In the genomic region with DNA sequence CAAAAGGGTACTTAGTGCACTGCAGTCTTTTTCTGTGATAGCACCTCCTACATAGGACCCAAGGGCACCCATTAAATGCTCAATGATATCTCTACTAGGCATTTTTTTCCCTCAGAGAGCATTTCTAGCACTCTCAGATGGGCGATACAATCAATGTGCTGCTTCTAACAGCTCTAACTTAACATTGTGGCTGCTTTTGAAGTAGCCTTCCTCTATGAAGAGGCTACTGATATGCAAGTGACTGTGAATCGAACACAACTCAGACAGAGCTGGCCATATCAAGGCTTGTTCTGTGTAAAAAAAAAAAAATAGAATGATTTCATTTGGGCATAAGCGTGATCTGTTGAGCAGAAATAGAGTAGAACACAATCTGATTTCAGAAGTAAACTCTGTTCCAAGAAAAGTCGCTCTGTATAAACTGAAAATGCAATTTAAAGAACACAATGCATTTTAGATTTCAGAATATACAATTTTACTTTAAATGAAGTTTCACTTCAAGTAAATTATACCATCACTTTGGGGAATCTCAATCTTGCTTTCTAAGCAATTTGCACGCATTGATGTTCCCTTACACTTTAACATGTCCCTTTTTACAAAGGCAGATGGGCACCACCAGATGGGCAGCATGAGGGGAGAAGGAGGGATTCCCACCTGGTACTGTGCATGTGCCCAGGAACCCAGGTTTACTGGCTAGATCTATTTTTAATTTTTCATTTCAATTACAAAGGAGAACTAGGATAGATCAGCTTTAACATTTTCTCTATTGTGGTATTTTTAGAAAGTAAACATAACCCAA, we compare ENCODE assay signal across 11 mouse cellular contexts.
DNase-seq lines count a peak whose midpoint lies in the region.
"Had no signal": no experiment of that assay in that cellular context is flagged by ENCODE, and none has a peak within 500 bp of the region (broad histone marks: within the 10 kb centered on the region; RNA-seq: fewer than 3 reads in every experiment).

No protein-coding gene starts in this region.

- DNase-seq in right cerebral cortex, postnatal 14 days = peak; percentile 16
- DNase-seq in right cerebral cortex, adult 18-20 months = no peak
- peak; percentile 77 for DNase-seq in cerebellum, adult 8-10 months
- DNase-seq in layer of hippocampus, adult 11-12 months (ENCODE audit: low spot score) = peak; percentile 65
- DNase-seq in telencephalon, adult 2 months (ENCODE audit: low read depth, low spot score) = peak; percentile 50
- no peak for DNase-seq in retina, embryonic 14.5 days (ENCODE audit: low spot score)
- DNase-seq in spleen, postnatal 10 days (ENCODE audit: low spot score in 2 of 2) = no peak
- DNase-seq: heart, adult 11 months; kidney, adult 11 months; kidney, postnatal 36 days; thymus, adult 2 months had no signal

Comparison
In these comparisons a context has a peak if more than half of its experiments do, and no peak if none do; other contexts are left out.
1. DNase-seq: peak in right cerebral cortex, postnatal 14 days (single experiment), cerebellum, adult 8-10 months (single experiment), layer of hippocampus, adult 11-12 months (single experiment) and telencephalon, adult 2 months (single experiment); none in right cerebral cortex, adult 18-20 months (single experiment), retina, embryonic 14.5 days (single experiment) and spleen, postnatal 10 days (0 of 2).